Comparison of ENCODE assay signal across 17 mouse cellular contexts in genomic region chr15:102392520-102392919, GRCm38 (mm10). TPM values are rescaled to one million over a fixed set of nuclear protein-coding genes. Genes with fewer than 3 reads are reported as not detected.
DNase-seq lines count a peak whose midpoint lies in the region; ATAC-seq and TF ChIP-seq lines count a peak whose summit lies in the region.
"Had no signal": no experiment of that assay in that cellular context is flagged by ENCODE, and none has a peak within 500 bp of the region (broad histone marks: within the 10 kb centered on the region; RNA-seq: fewer than 3 reads in every experiment).

No protein-coding gene starts in this region.

- peaks cover 17% of the 10 kb centered on the region for H3K4me1 ChIP-seq in kidney, embryonic 16.5 days (ENCODE audit: insufficient read depth, low read length)
- peaks cover 58% of the 10 kb centered on the region for H3K4me1 ChIP-seq in bone marrow macrophage, adult 2 months (ENCODE audit: control insufficient read depth, insufficient read depth, low read length)
- peaks cover 27% of the 10 kb centered on the region for H3K4me1 ChIP-seq in liver, embryonic 16.5 days (ENCODE audit: control insufficient read depth, low read depth, low read length)
- H3K4me1 ChIP-seq in forebrain, embryonic 10.5 days, result peaks cover 38% of the 10 kb centered on the region

- no peak overlapping the region for H3K4me3 ChIP-seq in gastrocnemius, adult 2 months
- H3K4me3 ChIP-seq in kidney, embryonic 16.5 days (ENCODE audit: low read length), result no peak overlapping the region
- H3K4me3 ChIP-seq in bone marrow macrophage, adult 2 months (ENCODE audit: insufficient read depth, low read length), result no peak overlapping the region
- H3K4me3 ChIP-seq in liver, embryonic 16.5 days (ENCODE audit: low read depth, low read length), result no peak overlapping the region
- H3K4me3 ChIP-seq in forebrain, embryonic 10.5 days, result no peak overlapping the region
- H3K4me3 ChIP-seq: myocyte had no signal

- H3K9me3 ChIP-seq in kidney, embryonic 16.5 days (ENCODE audit: low read length), result no peaks in the 10 kb centered on the region
- no peaks in the 10 kb centered on the region for H3K9me3 ChIP-seq in liver, embryonic 16.5 days (replicated peaks; ENCODE audit: control insufficient read depth, low read length)
- H3K9me3 ChIP-seq in forebrain, embryonic 10.5 days, result no peaks in the 10 kb centered on the region

- no peak for TF ChIP-seq CTCF in gastrocnemius, adult 2 months (IDR thresholded peaks at IDR 0.05)
- TF ChIP-seq CTCF in bone marrow macrophage, adult 2 months (IDR thresholded peaks at IDR 0.05; ENCODE audit: low read depth, low read length), result no peak

- H3K4me2 ChIP-seq in kidney, embryonic 16.5 days (replicated peaks; ENCODE audit: low read depth, low read length), result no peak overlapping the region
- H3K4me2 ChIP-seq in liver, embryonic 16.5 days (ENCODE audit: low read depth, low read length), result no peak overlapping the region
- H3K4me2 ChIP-seq: midbrain, embryonic 11.5 days had no signal

- no peaks in the 10 kb centered on the region for H3K36me3 ChIP-seq in kidney, embryonic 16.5 days (ENCODE audit: insufficient read depth, low read length)
- no peaks in the 10 kb centered on the region for H3K36me3 ChIP-seq in liver, embryonic 16.5 days (ENCODE audit: control insufficient read depth, insufficient read depth)
- no peaks in the 10 kb centered on the region for H3K36me3 ChIP-seq in forebrain, embryonic 10.5 days (replicated peaks)

- H3K9ac ChIP-seq in kidney, embryonic 16.5 days (replicated peaks; ENCODE audit: low read length), result no peak overlapping the region
- H3K9ac ChIP-seq in liver, embryonic 16.5 days (ENCODE audit: low read depth, low read length), result no peak overlapping the region

- no peak for ATAC-seq in kidney, embryonic 16.5 days (ENCODE audit: low FRiP score, low TSS enrichment)
- ATAC-seq in liver, embryonic 16.5 days (ENCODE audit: low read depth), result no peak

- no peaks in the 10 kb centered on the region for H3K27me3 ChIP-seq in kidney, embryonic 16.5 days (ENCODE audit: insufficient read depth, low read length)
- no peaks in the 10 kb centered on the region for H3K27me3 ChIP-seq in liver, embryonic 16.5 days (ENCODE audit: control insufficient read depth, insufficient read depth, low read depth, low read length)
- H3K27me3 ChIP-seq in forebrain, embryonic 10.5 days (ENCODE audit: poor library complexity, severe bottlenecking), result no peaks in the 10 kb centered on the region

- peak overlapping the region; percentile 80 for H3K27ac ChIP-seq in gastrocnemius, adult 2 months
- H3K27ac ChIP-seq in kidney, embryonic 16.5 days (ENCODE audit: low read length), result 0 out of 2 replicates have a peak overlapping the region, but pooled peaks have one; percentile 5
- peak overlapping the region; percentile 99 for H3K27ac ChIP-seq in bone marrow macrophage, adult 2 months (ENCODE audit: insufficient read depth, low read depth, low read length)
- H3K27ac ChIP-seq in liver, embryonic 16.5 days (ENCODE audit: low read length), result peak overlapping the region; percentile 27
- no peak overlapping the region for H3K27ac ChIP-seq in forebrain, embryonic 10.5 days

- intact Hi-C loops in gastrocnemius, adult 2 months (cut with DNase I), result no loop called here

- WGBS in kidney, embryonic 16.5 days, result 51% methylated on average over 2 of the region's 2 CpGs
- WGBS in liver, embryonic 16.5 days (ENCODE audit: insufficient replicate concordance), result 26% methylated on average over 2 of the region's 2 CpGs
- WGBS in forebrain, embryonic 10.5 days, result 43% methylated on average over 2 of the region's 2 CpGs

- no peak for TF ChIP-seq POLR2A in bone marrow macrophage, adult 2 months (IDR thresholded peaks at IDR 0.05; ENCODE audit: borderline replicate concordance, low read depth, low read length)

- no peak for DNase-seq in gastrocnemius, adult 2 months
- no peak for DNase-seq in gastrocnemius, adult 8-10 months (ENCODE audit: low spot score in 2 of 2)
- no peak for DNase-seq in kidney, postnatal 4 days
- DNase-seq in cerebellum, postnatal 4 days (ENCODE audit: low spot score in 2 of 2), result no peak
- no peak for DNase-seq in forebrain, embryonic 10.5 days (ENCODE audit: extremely low spot score, low spot score)
- DNase-seq: adrenal gland, adult 8-10 months; cerebellum, postnatal 14 days; kidney, postnatal 25 days; left cerebral cortex, postnatal 4 days; thymus, postnatal 36 days had no signal

RNA-seq across cellular contexts. Expression of gene Sp1, which starts 13.4 kb away (rescaled TPM):
- 10 to 100 TPM; 23.0 to 25.1 TPM for total RNA-seq in gastrocnemius, adult 2 months (2021)
- total RNA-seq in gastrocnemius, adult 8-10 months (2022), result 10 to 100 TPM; 17.9 to 22.2 (median 20.5) TPM
- polyA plus RNA-seq in kidney, embryonic 16.5 days (2015; fragmentation: Nextera tagmentation; extraction: Ambion mirVana), result 10.6 and 11.3 TPM in 2 replicates
- polyA plus RNA-seq in bone marrow macrophage, adult 2 months (2012; ENCODE audit: insufficient read depth, insufficient read length, missing spikeins), result 43.8 and 47.0 TPM in 2 replicates
- 3.7 TPM in 2 replicates for polyA plus RNA-seq in liver, embryonic 16.5 days (2015; fragmentation: Nextera tagmentation; extraction: Ambion mirVana)
- 9.7 and 9.9 TPM in 2 replicates for polyA plus RNA-seq in forebrain, embryonic 10.5 days (2016; fragmentation: Nextera tagmentation; extraction: Ambion mirVana)

RNA-seq across cellular contexts. Expression of gene Sp7, which starts 25.5 kb away (rescaled TPM):
- not detected for total RNA-seq in gastrocnemius, adult 2 months (2021)
- not detected for total RNA-seq in gastrocnemius, adult 8-10 months (2022)
- 1.2 and 1.3 TPM in 2 replicates for polyA plus RNA-seq in kidney, embryonic 16.5 days (2015; fragmentation: Nextera tagmentation; extraction: Ambion mirVana)
- 0.25 TPM in 1 of 2 replicates, not detected in the other for polyA plus RNA-seq in bone marrow macrophage, adult 2 months (2012; ENCODE audit: insufficient read depth, insufficient read length, missing spikeins)
- 0.02 TPM in 1 of 2 replicates, not detected in the other for polyA plus RNA-seq in liver, embryonic 16.5 days (2015; fragmentation: Nextera tagmentation; extraction: Ambion mirVana)
- 0.25 and 0.42 TPM in 2 replicates for polyA plus RNA-seq in forebrain, embryonic 10.5 days (2016; fragmentation: Nextera tagmentation; extraction: Ambion mirVana)
- total RNA-seq: granulocyte monocyte progenitor cell, adult 5-6 weeks had no signal

RNA-seq across cellular contexts. Expression of gene Aaas, which starts 41.9 kb away (rescaled TPM):
- 1 to 10 TPM; 5.7 to 7.8 TPM for total RNA-seq in gastrocnemius, adult 2 months (2021)
- total RNA-seq in gastrocnemius, adult 8-10 months (2022), result 1 to 10 TPM; 5.3 to 7.5 (median 6.8) TPM
- 89.2 and 91.7 TPM in 2 replicates for polyA plus RNA-seq in kidney, embryonic 16.5 days (2015; fragmentation: Nextera tagmentation; extraction: Ambion mirVana)
- polyA plus RNA-seq in bone marrow macrophage, adult 2 months (2012; ENCODE audit: insufficient read depth, insufficient read length, missing spikeins), result 35.7 and 39.7 TPM in 2 replicates
- polyA plus RNA-seq in liver, embryonic 16.5 days (2015; fragmentation: Nextera tagmentation; extraction: Ambion mirVana), result 39.3 and 42.4 TPM in 2 replicates
- polyA plus RNA-seq in forebrain, embryonic 10.5 days (2016; fragmentation: Nextera tagmentation; extraction: Ambion mirVana), result 141 and 144 TPM in 2 replicates

RNA-seq across cellular contexts. Expression of gene Amhr2, which starts 52.6 kb away (rescaled TPM):
- total RNA-seq in gastrocnemius, adult 2 months (2021), result 1 to 10 TPM; 7.2 to 9.5 TPM
- total RNA-seq in gastrocnemius, adult 8-10 months (2022), result 10 to 100 TPM in 3 of 4 experiments, 1 to 10 TPM in 1; 9.9 to 14.2 (median 11.7) TPM
- 1.7 and 2.0 TPM in 2 replicates for polyA plus RNA-seq in kidney, embryonic 16.5 days (2015; fragmentation: Nextera tagmentation; extraction: Ambion mirVana)
- polyA plus RNA-seq in bone marrow macrophage, adult 2 months (2012; ENCODE audit: insufficient read depth, insufficient read length, missing spikeins), result not detected in 2 replicates
- 0.04 and 0.07 TPM in 2 replicates for polyA plus RNA-seq in liver, embryonic 16.5 days (2015; fragmentation: Nextera tagmentation; extraction: Ambion mirVana)
- 0.33 TPM in 1 of 2 replicates, not detected in the other for polyA plus RNA-seq in forebrain, embryonic 10.5 days (2016; fragmentation: Nextera tagmentation; extraction: Ambion mirVana)
- total RNA-seq: granulocyte monocyte progenitor cell, adult 5-6 weeks had no signal
- polyA plus RNA-seq: embryonic facial prominence, embryonic 11.5 days had no signal
